Mouse (Mus musculus) CH12.LX (cell line): ENCODE data around the gene Eml6. TPM values are rescaled to one million over a fixed set of nuclear protein-coding genes. Genes with fewer than 3 reads are reported as not detected.

ENCODE experiments used
- DNase-seq: peaks from one replicate; pipeline ENCODE4 v3.0.0-alpha.2; 2013; ENCODE audit errors: extremely low read depth
- H3K27ac ChIP-seq: 2 replicates; pipeline ENCODE4 v1.5.1; 2012; ENCODE audit warnings: low read depth, mild to moderate bottlenecking, control low read depth, moderate library complexity; ENCODE audit not compliant: insufficient read depth
- H3K27me3 ChIP-seq: replicated peaks from 2 replicates; pipeline ENCODE3; 2012; ENCODE audit warnings: inconsistent platforms
- H3K36me3 ChIP-seq, 2 experiments: replicated peaks in 1 of 2; 2 replicates each; pipeline versions ENCODE3 to v1.6.1; 2012; ENCODE audit warnings: inconsistent platforms in 1 of 2, low read length in 1 of 2, mild to moderate bottlenecking in 1 of 2, mixed read lengths in 1 of 2, moderate library complexity in 1 of 2; ENCODE audit not compliant: control insufficient read depth in 1 of 2, insufficient read depth in 1 of 2
- H3K4me1 ChIP-seq, 2 experiments: 2 replicates each; pipeline ENCODE4 v1.6.1; 2012; ENCODE audit warnings: inconsistent platforms in 1 of 2, moderate library complexity in 1 of 2; ENCODE audit not compliant: insufficient read depth in 2 of 2, control insufficient read depth in 1 of 2
- H3K4me2 ChIP-seq: 2 replicates; pipeline ENCODE4 v1.6.1; 2012; ENCODE audit warnings: low read depth, mild to moderate bottlenecking, control low read depth; ENCODE audit not compliant: poor library complexity, insufficient read depth, severe bottlenecking
- H3K4me3 ChIP-seq, 3 experiments: fragments of 150-350 bp in 1 of 3; sonication (generic) in 1 of 3; replicated peaks in 1 of 3; 2 replicates each; pipeline versions ENCODE3 to v1.5.1; 2011 to 2012; ENCODE audit warnings: low read depth in 2 of 3, low read length in 2 of 3, mild to moderate bottlenecking in 2 of 3, moderate library complexity in 2 of 3, control low read depth in 1 of 3, improper control_type of control experiment in 1 of 3, inconsistent platforms in 1 of 3, mixed read lengths in 1 of 3; ENCODE audit not compliant: poor library complexity in 1 of 3
- H3K79me2 ChIP-seq: replicated peaks from 2 replicates; pipeline ENCODE4 v1.6.1; 2012; ENCODE audit warnings: mild to moderate bottlenecking, moderate library complexity; ENCODE audit not compliant: control insufficient read depth, poor library complexity, insufficient read depth, severe bottlenecking; ENCODE audit errors: extremely low read depth
- H3K9ac ChIP-seq: 2 replicates; pipeline ENCODE4 v1.6.1; 2012; ENCODE audit warnings: low read depth, mild to moderate bottlenecking, control low read depth, moderate library complexity; ENCODE audit not compliant: insufficient read depth
- H3K9me3 ChIP-seq: replicated peaks from 2 replicates; pipeline ENCODE3; 2012; ENCODE audit warnings: low read length, inconsistent platforms, mixed read lengths
- BHLHE40 ChIP-seq: IDR thresholded peaks from 2 replicates; pipeline ENCODE4 v1.6.1; 2011; ENCODE audit warnings: mild to moderate bottlenecking, low read depth, low read length, improper control_type of control experiment
- CHD1 ChIP-seq: IDR thresholded peaks from 2 replicates; pipeline ENCODE4 v1.6.1; 2012; ENCODE audit warnings: low read depth, low read length, improper control_type of control experiment, inconsistent platforms
- CHD2 ChIP-seq: IDR thresholded peaks from 2 replicates; pipeline ENCODE4 v1.6.1; 2011; ENCODE audit warnings: low read length, improper control_type of control experiment
- CTCF ChIP-seq, 2 experiments: IDR thresholded peaks in 1 of 2; conservative IDR thresholded peaks in 1 of 2; 2 replicates each; pipeline ENCODE4 v1.5.1; 2011 to 2012; ENCODE audit warnings: low read depth in 2 of 2, low read length in 2 of 2, improper control_type of control experiment in 1 of 2, inconsistent platforms in 1 of 2, mild to moderate bottlenecking in 1 of 2, moderate library complexity in 1 of 2
- ELF1 ChIP-seq: IDR thresholded peaks from 2 replicates; pipeline ENCODE4 v1.6.1; 2014; ENCODE audit warnings: low read depth, mild to moderate bottlenecking, inconsistent platforms, low read length, improper control_type of control experiment
- ETS1 ChIP-seq: conservative IDR thresholded peaks from 2 replicates; pipeline ENCODE4 v1.6.1; 2012; ENCODE audit warnings: low read depth, mild to moderate bottlenecking, inconsistent platforms, low read length, improper control_type of control experiment, moderate library complexity
- GABPA ChIP-seq: IDR thresholded peaks from 2 replicates; pipeline ENCODE4 v1.6.1; 2012; ENCODE audit warnings: low read depth, low read length, improper control_type of control experiment, inconsistent platforms; ENCODE audit not compliant: insufficient replicate concordance
- JUN ChIP-seq: IDR thresholded peaks from 2 replicates; pipeline ENCODE4 v1.6.1; 2011; ENCODE audit warnings: low read depth, mild to moderate bottlenecking, low read length, improper control_type of control experiment, moderate library complexity; ENCODE audit not compliant: insufficient read depth
- JUND ChIP-seq: conservative IDR thresholded peaks from 2 replicates; pipeline ENCODE4 v1.6.1; 2011; ENCODE audit warnings: low read depth, low read length, improper control_type of control experiment
- KAT2A ChIP-seq: IDR thresholded peaks from 2 replicates; pipeline ENCODE4 v1.6.1; 2012; ENCODE audit warnings: low read length, improper control_type of control experiment, inconsistent platforms; ENCODE audit not compliant: insufficient replicate concordance
- MAFK ChIP-seq: IDR thresholded peaks from 2 replicates; pipeline ENCODE4 v1.6.1; 2011; ENCODE audit warnings: low read length, improper control_type of control experiment; ENCODE audit not compliant: insufficient replicate concordance
- MAX ChIP-seq: IDR thresholded peaks from 2 replicates; pipeline ENCODE4 v1.6.1; 2011; ENCODE audit warnings: low read length, improper control_type of control experiment
- MAZ ChIP-seq: IDR thresholded peaks from 2 replicates; pipeline ENCODE4 v1.6.1; 2012; ENCODE audit warnings: low read depth, mild to moderate bottlenecking, inconsistent platforms, low read length, improper control_type of control experiment, moderate library complexity
- MEF2A ChIP-seq: IDR thresholded peaks from 2 replicates; pipeline ENCODE4 v1.6.1; 2014; ENCODE audit warnings: low read depth, mild to moderate bottlenecking, inconsistent platforms, low read length, improper control_type of control experiment, borderline replicate concordance
- MYC ChIP-seq: IDR thresholded peaks from 2 replicates; pipeline ENCODE4 v1.6.1; 2011; ENCODE audit warnings: low read depth, mild to moderate bottlenecking, improper control_type of control experiment, low read length
- NELFE ChIP-seq: IDR thresholded peaks from 2 replicates; pipeline ENCODE4 v1.6.1; 2011; ENCODE audit warnings: low read depth, low read length, improper control_type of control experiment
- PAX5 ChIP-seq: IDR thresholded peaks from 2 replicates; pipeline ENCODE4 v1.6.1; 2012; ENCODE audit warnings: low read length, inconsistent platforms, mixed read lengths
- POLR2A ChIP-seq: IDR thresholded peaks from 2 replicates; pipeline ENCODE4 v1.6.1; 2011; ENCODE audit warnings: low read depth, mild to moderate bottlenecking, improper control_type of control experiment, low read length
- RAD21 ChIP-seq: IDR thresholded peaks from 2 replicates; pipeline ENCODE4 v1.6.1; 2011; ENCODE audit warnings: low read depth, mild to moderate bottlenecking, low read length, improper control_type of control experiment, moderate library complexity
- SMC3 ChIP-seq: IDR thresholded peaks from 2 replicates; pipeline ENCODE4 v1.6.1; 2011; ENCODE audit warnings: low read depth, low read length, improper control_type of control experiment
- TBP ChIP-seq: conservative IDR thresholded peaks from 2 replicates; pipeline ENCODE4 v1.6.1; 2011; ENCODE audit warnings: low read depth, low read length, improper control_type of control experiment
- USF2 ChIP-seq: conservative IDR thresholded peaks from 2 replicates; pipeline ENCODE4 v1.6.1; 2011; ENCODE audit warnings: low read depth, low read length, improper control_type of control experiment
- ZC3H11A ChIP-seq: IDR thresholded peaks from 2 replicates; pipeline ENCODE4 v1.6.1; 2012; ENCODE audit warnings: low read depth, mild to moderate bottlenecking, inconsistent platforms, low read length, improper control_type of control experiment
- ZKSCAN1 ChIP-seq: IDR thresholded peaks from 2 replicates; pipeline ENCODE4 v1.6.1; 2012; ENCODE audit warnings: low read depth, inconsistent platforms, low read length, improper control_type of control experiment, borderline replicate concordance
- ZMIZ1 ChIP-seq: IDR thresholded peaks from 2 replicates; pipeline ENCODE4 v1.6.1; 2012; ENCODE audit warnings: low read depth, mild to moderate bottlenecking, inconsistent platforms, low read length, improper control_type of control experiment
- ZNF384 ChIP-seq: IDR thresholded peaks from 2 replicates; pipeline ENCODE4 v1.6.1; 2012; ENCODE audit warnings: low read depth, low read length, improper control_type of control experiment, inconsistent platforms
- dilution Hi-C: fragments of 300-500 bp; cut with MboI; formaldehyde crosslinking; loops from 2 replicates; pipeline ENCODE4 v1.14.3; 2020; ENCODE audit warnings: low sequenced_read_pairs; ENCODE audit not compliant: extremely low pct_unique_long_range_greater_than_20kb, extremely low pct_ligation_motif_present
- in situ Hi-C: fragments of 300-500 bp; cut with MboI; formaldehyde crosslinking; loops from 3 replicates; pipeline ENCODE4 v1.14.3; 2019; ENCODE audit warnings: low sequenced_read_pairs, low pct_ligation_motif_present, low pct_unique_long_range_greater_than_20kb, mixed read lengths
- polyA plus RNA-seq: library from polyadenylated mRNA; unstranded; fragments of >175 nt; gene quantifications from 2 replicates; pipeline ENCODE4 v1.2.1, GENCODE M21; 2012; ENCODE audit warnings: low read depth; ENCODE audit not compliant: insufficient read length
- total RNA-seq, 2 experiments: library from RNA; depleted of rRNA; stranded (reverse); fragments of 300-350 nt in 1 of 2; fragments of >200 nt in 1 of 2; gene quantifications; 2 replicates each; pipeline ENCODE4 v1.2.3; 2012 to 2014

Eml6 gene
- total and polyA plus RNA-seq, 3 experiments: 3.1 to 3.7 (median 3.2) TPM

GRCm38 (mm10) chr11:29870174-29870573, 155.7 kb downstream of the Eml6 start:
- no peak overlapping the region for H3K9ac ChIP-seq
- DNase-seq: no peak
- H3K27me3 ChIP-seq: no peaks in the 10 kb centered on the region
- H3K79me2 ChIP-seq: no peaks in the 10 kb centered on the region
- dilution Hi-C loops (no loop called here), in situ Hi-C loops (no loop called here)
- TF ChIP-seq POLR2A (no peak), BHLHE40 (no peak)
- no peak overlapping the region for H3K4me2 ChIP-seq
- H3K4me1 ChIP-seq: peaks cover 4 to 14% of the 10 kb centered on the region in 2 experiments; a peak in 3 of 4 replicates
- H3K9me3 ChIP-seq: no peaks in the 10 kb centered on the region
- H3K27ac ChIP-seq: no peak overlapping the region
- no peaks in the 10 kb centered on the region for H3K36me3 ChIP-seq
- H3K4me3 ChIP-seq: no peak overlapping the region

- Histone ChIP-seq H3K79me2 (no peaks in the 10 kb centered on the region), H3K9me3 (no peaks in the 10 kb centered on the region), H3K9ac (no peak overlapping the region), H3K4me1 (peaks cover 0 to 10% of the 10 kb centered on the region in 2 experiments; a peak in 2 of 4 replicates), H3K4me3 (no peak overlapping the region), H3K27me3 (no peaks in the 10 kb centered on the region), H3K4me2 (no peak overlapping the region), H3K27ac (no peak overlapping the region), H3K36me3 (no peaks in the 10 kb centered on the region)
- dilution Hi-C loops (no loop called here), in situ Hi-C loops (no loop called here)
- peak; percentile 23 for DNase-seq
- TF ChIP-seq ELF1: peak; percentile 32; the same call in 1 of the 2 replicates
- no peak for TF ChIP-seq USF2
These were observed 161.6 kb downstream of the Eml6 start for GRCm38 (mm10) chr11:29864269-29864668.

DNA sequence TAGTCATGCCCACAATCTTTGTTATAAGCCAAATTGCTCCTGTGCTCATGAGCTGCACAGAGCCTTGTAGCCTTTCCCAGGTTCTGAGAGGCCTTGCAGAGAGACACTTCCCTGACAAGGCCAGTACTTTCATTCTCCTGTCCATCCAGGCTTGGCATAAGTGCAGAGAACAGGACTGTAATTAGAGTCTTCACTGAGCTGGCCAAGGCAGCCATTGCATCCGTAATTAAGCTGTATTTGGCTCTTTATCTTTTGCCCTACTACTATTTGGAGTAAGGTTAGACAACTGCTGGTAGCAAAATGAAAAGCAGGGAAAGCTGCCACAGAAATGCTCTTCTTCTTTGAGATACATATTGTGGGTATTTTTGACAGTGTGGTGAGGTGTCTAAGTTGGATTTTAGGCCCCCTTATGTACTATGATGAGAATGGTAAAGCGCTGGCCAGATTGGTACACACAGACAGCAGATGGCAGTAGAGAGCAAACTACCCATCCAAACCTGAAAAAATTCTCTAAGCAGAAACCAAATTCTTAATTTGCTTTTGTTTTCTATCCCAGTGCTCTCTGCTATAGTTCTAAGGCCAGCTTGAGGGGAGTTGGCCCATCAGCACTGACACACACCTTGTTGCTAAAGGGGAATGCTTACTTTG, 164.0 kb downstream of the Eml6 start:
- Histone ChIP-seq H3K36me3 (no peaks in the 10 kb centered on the region), H3K4me2 (peak overlapping the region; percentile 69), H3K4me3 (no peak overlapping the region), H3K79me2 (no peaks in the 10 kb centered on the region), H3K9me3 (no peaks in the 10 kb centered on the region), H3K27me3 (no peaks in the 10 kb centered on the region), H3K27ac (no peak overlapping the region), H3K9ac (no peak overlapping the region; the same call in 1 of the 2 replicates), H3K4me1 (peaks cover 0 to 10% of the 10 kb centered on the region in 2 experiments; a peak in 2 of 4 replicates)
- dilution Hi-C loops (no loop called here), in situ Hi-C loops (no loop called here)
- DNase-seq: peak; percentile 75
- TF ChIP-seq ZNF384 (peak; percentile 58; the same call in 1 of the 2 replicates), NELFE (no peak), CHD1 (no peak), POLR2A (no peak), MAZ (no peak), ELF1 (no peak), CHD2 (no peak), JUN (no peak), JUND (no peak), MYC (no peak), ZMIZ1 (no peak), ETS1 (no peak), CTCF (conservative IDR thresholded peaks at IDR 0.05 in 1 of 2, IDR thresholded peaks at IDR 0.05 in 1 of 2; ENCODE audit: low read depth in 2 of 2, low read length in 2 of 2) (peak; percentile 85 to 93), ZKSCAN1 (no peak), MEF2A (no peak), TBP (no peak), ZC3H11A (peak; percentile 46; the same call in 1 of the 2 replicates), MAX (no peak), KAT2A (no peak), GABPA (no peak), PAX5 (no peak), RAD21 (peak; percentile 75), SMC3 (peak; percentile 96), MAFK (no peak)
